Mouse (Mus musculus) forebrain, embryonic 12.5 days (tissue): ENCODE data around the gene Vti1b. TPM values are rescaled to one million over a fixed set of nuclear protein-coding genes. Genes with fewer than 3 reads are reported as not detected.

ENCODE experiments used
- ATAC-seq: fragments of 200-750 bp; cut with Nextera tagmentation; 2 replicates; pipeline ENCODE4 v1.8.0; 2017; ENCODE audit warnings: moderate TSS enrichment; ENCODE audit not compliant: low FRiP score
- H3K27ac ChIP-seq: fragments of 300-500 bp; sonication (generic); 2 replicates; pipeline ENCODE4 v1.5.1; 2016; ENCODE audit warnings: mild to moderate bottlenecking
- H3K27me3 ChIP-seq: fragments of 300-500 bp; sonication (generic); 2 replicates; pipeline ENCODE4 v1.6.1; 2016; ENCODE audit warnings: mild to moderate bottlenecking
- H3K36me3 ChIP-seq: fragments of 300-500 bp; sonication (generic); replicated peaks from 2 replicates; pipeline ENCODE4 v1.6.1; 2016; ENCODE audit warnings: mild to moderate bottlenecking
- H3K4me1 ChIP-seq: fragments of 300-500 bp; sonication (generic); 2 replicates; pipeline ENCODE4 v1.6.1; 2016
- H3K4me2 ChIP-seq: fragments of 300-500 bp; sonication (generic); 2 replicates; pipeline ENCODE4 v1.6.1; 2016; ENCODE audit warnings: mild to moderate bottlenecking, moderate library complexity
- H3K4me3 ChIP-seq: fragments of 300-500 bp; sonication (generic); replicated peaks from 2 replicates; pipeline ENCODE4 v1.5.1; 2016; ENCODE audit warnings: mild to moderate bottlenecking
- H3K9ac ChIP-seq: fragments of 300-500 bp; sonication (generic); 2 replicates; pipeline ENCODE4 v1.6.1; 2016; ENCODE audit warnings: mild to moderate bottlenecking
- H3K9me3 ChIP-seq: fragments of 300-500 bp; sonication (generic); 2 replicates; pipeline ENCODE4 v1.6.1; 2016
- WGBS: fragments of 180-500 bp; shearing (Covaris S2); methylation state at CpG from one replicate; pipeline ENCODE4 v1.1.7; 2016; 5-methylcytosine and 5-hydroxymethylcytosine counted together
- polyA plus RNA-seq: library from polyadenylated mRNA; unstranded; fragments of >200 nt; fragmentation: Nextera tagmentation; extraction: Ambion mirVana; gene quantifications from 2 replicates; pipeline ENCODE4 v1.2.1, GENCODE M21; 2016

Gene Vti1b
- polyA plus RNA-seq, 1 experiment from 2014 or later = 108 TPM

GRCm38 (mm10) chr12:79134676-79135075 lies 37.8 kb downstream of the Vti1b start:
- ATAC-seq = no peak

DNA sequence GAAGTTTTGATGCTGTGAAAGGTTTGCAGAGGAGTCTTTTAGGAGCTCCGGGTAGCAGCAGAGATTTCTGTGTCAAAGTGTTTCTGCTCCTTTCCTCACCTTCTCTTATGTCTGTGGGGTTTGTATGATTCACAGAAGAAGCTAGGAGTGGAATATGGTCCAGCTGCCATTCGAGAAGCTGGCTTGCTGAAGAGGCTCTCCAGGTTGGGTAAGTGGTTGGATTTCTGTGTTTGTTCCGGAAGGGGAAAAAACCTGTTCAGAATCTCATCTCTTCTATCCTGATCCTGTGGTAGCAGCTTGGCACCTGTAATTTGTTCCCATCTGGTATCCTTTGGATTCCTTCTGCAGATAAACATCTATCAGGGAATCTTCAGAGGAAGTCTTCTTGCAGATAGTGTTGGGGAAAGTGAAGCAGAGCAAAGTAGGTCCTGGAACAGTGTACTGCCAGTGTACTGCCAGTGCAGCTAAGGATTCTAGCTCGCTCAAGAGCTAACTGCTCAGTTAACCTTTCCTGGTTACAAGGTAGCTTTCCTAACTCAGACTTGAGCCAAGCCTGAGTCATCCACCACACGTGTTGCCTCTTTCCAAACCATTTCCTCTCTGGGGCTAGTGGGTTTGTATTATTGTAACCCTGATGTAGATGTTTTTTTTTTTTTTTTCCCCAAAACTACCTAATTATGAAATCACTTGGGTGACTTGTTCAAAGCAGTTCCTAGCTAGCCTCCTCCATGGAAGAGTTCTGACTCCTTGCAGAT lies 40.6 kb downstream of the Vti1b start:
- Histone ChIP-seq H3K9me3 (no peaks in the 10 kb centered on the region), H3K9ac (no peak overlapping the region; the same call in 1 of the 2 replicates), H3K36me3 (no peaks in the 10 kb centered on the region), H3K27ac (no peak overlapping the region), H3K4me1 (peaks cover 12% of the 10 kb centered on the region), H3K27me3 (peaks cover 42% of the 10 kb centered on the region), H3K4me3 (peak overlapping the region; percentile 48), H3K4me2 (peak overlapping the region; percentile 90)
- 31% methylated on average over 5 of the region's 5 CpGs for WGBS
- ATAC-seq = no peak

More at GRCm38 (mm10) chr12:79134676-79135075, 37.8 kb downstream of the Vti1b start:
- Histone ChIP-seq H3K9ac (no peak overlapping the region), H3K4me3 (no peak overlapping the region), H3K4me1 (peaks cover 12% of the 10 kb centered on the region), H3K27me3 (peaks cover 39% of the 10 kb centered on the region), H3K27ac (no peak overlapping the region), H3K9me3 (no peaks in the 10 kb centered on the region), H3K4me2 (no peak overlapping the region), H3K36me3 (no peaks in the 10 kb centered on the region)
- WGBS = 31% methylated on average over 8 of the region's 8 CpGs

- no peak for ATAC-seq
- H3K9me3 ChIP-seq = no peaks in the 10 kb centered on the region
- 1% methylated on average over 22 of the region's 22 CpGs for whole genome bisulfite sequencing
- peaks cover 42% of the 10 kb centered on the region for H3K27me3 ChIP-seq
- H3K9ac ChIP-seq = peak overlapping the region; percentile 47
- no peaks in the 10 kb centered on the region for H3K36me3 ChIP-seq
- no peak overlapping the region for H3K27ac ChIP-seq
- peak overlapping the region; percentile 90 for H3K4me2 ChIP-seq
- H3K4me3 ChIP-seq = peak overlapping the region; percentile 48
- H3K4me1 ChIP-seq = peaks cover 12% of the 10 kb centered on the region
These were observed 41.2 kb downstream of the Vti1b start for GRCm38 (mm10) chr12:79131178-79131675.

- Histone ChIP-seq H3K4me1 (peaks cover 12% of the 10 kb centered on the region), H3K9ac (peak within 1 kb of the TSS; percentile 47), H3K36me3 (no peaks in the 10 kb centered on the region), H3K9me3 (no peaks in the 10 kb centered on the region), H3K27ac (no peak within 1 kb of the TSS), H3K4me2 (peak within 1 kb of the TSS; percentile 90), H3K4me3 (peak within 1 kb of the TSS; percentile 48), H3K27me3 (peaks cover 42% of the 10 kb centered on the region)
- ATAC-seq = peak; percentile 96
- WGBS = under 1% methylated on average over 47 of the region's 47 CpGs
These were observed 41.9 kb downstream of the Vti1b start, which contains the start of gene Arg2 for GRCm38 (mm10) chr12:79130299-79131177. Gene Arg2, plus strand, starts transcription at chr12:79130777.

DNA sequence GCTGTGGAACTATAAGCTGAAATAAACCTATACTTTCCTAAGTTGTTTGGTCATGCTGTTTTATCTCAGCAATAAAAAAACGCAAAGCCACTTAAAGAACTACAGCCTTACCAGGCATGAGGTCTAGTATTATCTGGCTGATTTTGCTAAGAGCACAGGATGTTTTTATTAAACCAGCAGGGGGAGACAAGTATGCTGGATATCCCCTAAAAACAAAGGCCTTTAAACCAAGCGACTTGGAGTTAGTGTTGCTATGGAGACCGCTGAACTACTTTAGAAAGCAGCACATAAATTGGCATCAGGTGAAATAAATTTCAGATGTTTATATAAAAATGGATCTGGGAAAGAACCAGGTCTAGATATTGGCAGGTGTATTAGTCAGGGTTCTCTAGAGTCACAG lies 49.6 kb downstream of the Vti1b start:
- H3K4me3 ChIP-seq = no peak overlapping the region
- no peaks in the 10 kb centered on the region for H3K4me1 ChIP-seq
- H3K27ac ChIP-seq = no peak overlapping the region
- H3K36me3 ChIP-seq = no peaks in the 10 kb centered on the region
- H3K9ac ChIP-seq = no peak overlapping the region
- no peak overlapping the region for H3K4me2 ChIP-seq
- ATAC-seq = no peak
- WGBS = 34% methylated on average over 3 of the region's 3 CpGs
- no peaks in the 10 kb centered on the region for H3K27me3 ChIP-seq
- H3K9me3 ChIP-seq = no peaks in the 10 kb centered on the region

- Histone ChIP-seq H3K4me2 (no peak overlapping the region), H3K4me3 (no peak overlapping the region), H3K27ac (no peak overlapping the region), H3K36me3 (no peaks in the 10 kb centered on the region), H3K27me3 (no peaks in the 10 kb centered on the region), H3K9me3 (no peaks in the 10 kb centered on the region), H3K9ac (no peak overlapping the region), H3K4me1 (no peaks in the 10 kb centered on the region)
- 91% methylated on average over 4 of the region's 4 CpGs for WGBS
- ATAC-seq = no peak
These were observed 53.5 kb downstream of the Vti1b start for GRCm38 (mm10) chr12:79118991-79119390.

Other genes with a start within 250 kb of the Vti1b start
- gene Tmem229b, start 165.0 kb downstream of the Vti1b start, polyA plus RNA-seq = 16.7 and 18.4 TPM in 2 replicates
- 5.6 and 6.1 TPM in 2 replicates for gene Plekhh1, start 143.5 kb downstream of the Vti1b start, polyA plus RNA-seq
- gene Pigh, start 83.0 kb downstream of the Vti1b start, polyA plus RNA-seq = 28.7 and 29.9 TPM in 2 replicates
- 8.5 and 9.9 TPM in 2 replicates for gene Arg2, start 41.9 kb downstream of the Vti1b start, polyA plus RNA-seq
- 23.7 and 25.2 TPM in 2 replicates for gene Rdh11, start 19.6 kb upstream of the Vti1b start, polyA plus RNA-seq
- gene Rdh12, start 36.2 kb upstream of the Vti1b start, polyA plus RNA-seq = 1.4 and 1.5 TPM in 2 replicates
- 13.4 and 15.2 TPM in 2 replicates for gene Zfyve26, start 123.6 kb upstream of the Vti1b start, polyA plus RNA-seq
- gene Rad51b, start 124.6 kb upstream of the Vti1b start, polyA plus RNA-seq = 7.2 and 7.7 TPM in 2 replicates